Mouse (Mus musculus) CH12.LX (cell line): ENCODE measurements around the gene Dctn3.
"Not testable (repeated sequence)": the region's sequence is repeated elsewhere in the genome, so short reads cannot be mapped to it uniquely, and the experiment has no call there.

Source experiments
- CTCF ChIP-seq, 2 experiments: IDR thresholded peaks in 1 of 2; conservative IDR thresholded peaks in 1 of 2; 2 replicates each; pipeline ENCODE4 v1.5.1; 2011 to 2012; ENCODE audit warnings: low read depth in 2 of 2, low read length in 2 of 2, improper control_type of control experiment in 1 of 2, inconsistent platforms in 1 of 2, mild to moderate bottlenecking in 1 of 2, moderate library complexity in 1 of 2
- EP300 ChIP-seq: IDR thresholded peaks from 2 replicates; pipeline ENCODE4 v1.6.1; 2011; ENCODE audit warnings: low read length, improper control_type of control experiment
- ETS1 ChIP-seq: conservative IDR thresholded peaks from 2 replicates; pipeline ENCODE4 v1.6.1; 2012; ENCODE audit warnings: low read depth, mild to moderate bottlenecking, inconsistent platforms, low read length, improper control_type of control experiment, moderate library complexity
- IRF4 ChIP-seq: IDR thresholded peaks from 2 replicates; pipeline ENCODE4 v1.6.1; 2014; ENCODE audit warnings: low read depth, mild to moderate bottlenecking, inconsistent platforms, low read length, improper control_type of control experiment
- JUND ChIP-seq: conservative IDR thresholded peaks from 2 replicates; pipeline ENCODE4 v1.6.1; 2011; ENCODE audit warnings: low read depth, low read length, improper control_type of control experiment
- MAX ChIP-seq: IDR thresholded peaks from 2 replicates; pipeline ENCODE4 v1.6.1; 2011; ENCODE audit warnings: low read length, improper control_type of control experiment
- MAZ ChIP-seq: IDR thresholded peaks from 2 replicates; pipeline ENCODE4 v1.6.1; 2012; ENCODE audit warnings: low read depth, mild to moderate bottlenecking, inconsistent platforms, low read length, improper control_type of control experiment, moderate library complexity
- MYC ChIP-seq: IDR thresholded peaks from 2 replicates; pipeline ENCODE4 v1.6.1; 2011; ENCODE audit warnings: low read depth, mild to moderate bottlenecking, improper control_type of control experiment, low read length
- POLR2A ChIP-seq: IDR thresholded peaks from 2 replicates; pipeline ENCODE4 v1.6.1; 2011; ENCODE audit warnings: low read depth, mild to moderate bottlenecking, improper control_type of control experiment, low read length
- TCF12 ChIP-seq: IDR thresholded peaks from 2 replicates; pipeline ENCODE4 v1.6.1; 2014; ENCODE audit warnings: low read depth, mild to moderate bottlenecking, inconsistent platforms, low read length, improper control_type of control experiment

DNA sequence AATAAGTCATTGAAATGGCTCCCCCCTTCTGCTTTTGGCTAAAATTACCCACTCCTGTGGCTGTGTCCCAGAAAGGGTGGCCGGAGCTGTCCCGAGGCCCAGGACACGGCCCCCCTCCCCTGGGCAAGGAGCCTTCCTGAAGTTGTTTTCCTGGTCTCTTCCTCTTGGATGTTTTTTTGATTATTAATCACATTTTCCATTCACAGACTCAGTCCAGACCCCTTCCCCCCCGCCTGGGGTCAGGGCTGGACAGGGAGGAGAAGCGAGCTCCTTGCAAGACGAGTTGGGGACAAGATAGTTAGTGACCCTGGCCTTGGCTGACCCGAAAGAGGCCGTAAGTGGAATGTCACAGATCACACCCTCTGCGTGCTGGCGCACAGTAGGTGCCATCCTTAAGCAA lies 23.2 kb downstream of the Dctn3 start, which contains the start of gene Il11ra1:
- not testable (repeated sequence) for TF ChIP-seq CTCF (conservative IDR thresholded peaks at IDR 0.05 in 1 of 2, IDR thresholded peaks at IDR 0.05 in 1 of 2; ENCODE audit: low read depth in 2 of 2, low read length in 2 of 2); TCF12; EP300; MYC; IRF4; MAX; JUND; MAZ; POLR2A; ETS1
